Mouse (Mus musculus) G1E (cell line): ENCODE data around the gene Adgrb2.

Source experiments
- CTCF ChIP-seq: IDR thresholded peaks from 2 replicates; pipeline ENCODE4 v1.5.1; 2012; ENCODE audit warnings: low read depth, low read length, inconsistent platforms, mixed read lengths
- GATA1 ChIP-seq: IDR thresholded peaks from 2 replicates; pipeline ENCODE4 v1.6.1; 2012; ENCODE audit warnings: borderline replicate concordance, low read length, inconsistent platforms, mixed read lengths
- GATA2 ChIP-seq: IDR thresholded peaks from 2 replicates; pipeline ENCODE4 v1.6.1; 2012; ENCODE audit warnings: low read depth, low read length, inconsistent platforms, borderline replicate concordance
- POLR2AphosphoS5 ChIP-seq: IDR thresholded peaks from 2 replicates; pipeline ENCODE4 v1.6.1; 2012; ENCODE audit warnings: low read depth, low read length, inconsistent platforms; ENCODE audit not compliant: insufficient replicate concordance
- TAL1 ChIP-seq: conservative IDR thresholded peaks from 2 replicates; pipeline ENCODE4 v1.6.1; 2012; ENCODE audit warnings: low read depth, low read length, inconsistent platforms, mixed read lengths

GRCm38 (mm10) chr4:130053111-130053510, 68.4 kb downstream of the Adgrb2 start:
- no peak for TF ChIP-seq GATA2
- TF ChIP-seq CTCF, result no peak
- no peak for TF ChIP-seq GATA1
- TF ChIP-seq POLR2AphosphoS5, result no peak
- no peak for TF ChIP-seq TAL1
